Mouse (Mus musculus) lung, postnatal 0 days (tissue): Measurements from ENCODE around the gene Hyal4.

Source experiments
- CTCF ChIP-seq: IDR thresholded peaks from 2 replicates; pipeline ENCODE4 v1.5.1; 2016; ENCODE audit warnings: antibody characterized with exemption, mild to moderate bottlenecking
- EP300 ChIP-seq: IDR thresholded peaks from 2 replicates; pipeline ENCODE4 v1.6.1; 2016; ENCODE audit warnings: antibody characterized with exemption, mild to moderate bottlenecking, control low read depth

- TF ChIP-seq EP300 (no peak), CTCF (no peak)
Observed at GRCm38 (mm10) chr6:24732945-24733344, 15.2 kb upstream of the Hyal4 start, which contains the start of gene Hyal6.
